Mouse (Mus musculus) thymus, adult 2 months (tissue): ENCODE results near the gene Gm6460. TPM values are rescaled to one million over a fixed set of nuclear protein-coding genes. Genes with fewer than 3 reads are reported as not detected.
"Not testable (repeated sequence)": the region's sequence is repeated elsewhere in the genome, so short reads cannot be mapped to it uniquely, and the experiment has no call there.

Source experiments
- DNase-seq: peaks from one replicate; pipeline ENCODE4 v3.0.0; 2021
- H3K27ac ChIP-seq: fragments of 200-500 bp; 2 replicates; pipeline ENCODE4 v1.5.1; 2012; ENCODE audit warnings: low read length, control low read depth; ENCODE audit not compliant: control insufficient read depth, insufficient read depth
- H3K27me3 ChIP-seq: fragments of 200-500 bp; 2 replicates; pipeline ENCODE4 v1.6.1; 2012; ENCODE audit warnings: mild to moderate bottlenecking, low read length, moderate library complexity, mixed read lengths; ENCODE audit not compliant: control insufficient read depth, insufficient read depth
- H3K36me3 ChIP-seq: fragments of 200-500 bp; 2 replicates; pipeline ENCODE4 v1.6.1; 2012; ENCODE audit warnings: mild to moderate bottlenecking, low read length, moderate library complexity; ENCODE audit not compliant: control insufficient read depth, insufficient read depth
- H3K4me1 ChIP-seq: fragments of 200-500 bp; replicated peaks from 2 replicates; pipeline ENCODE4 v1.6.1; 2012; ENCODE audit warnings: low read length; ENCODE audit not compliant: control insufficient read depth, insufficient read depth
- H3K4me3 ChIP-seq: fragments of 200-500 bp; 2 replicates; pipeline ENCODE4 v1.5.1; 2012; ENCODE audit warnings: mild to moderate bottlenecking, low read length, control low read depth, moderate library complexity; ENCODE audit not compliant: control insufficient read depth, insufficient read depth
- WGBS: fragments of 180-500 bp; shearing (Covaris S2); methylation state at CpG from one replicate; pipeline ENCODE4 v1.1.7; 2018; 5-methylcytosine and 5-hydroxymethylcytosine counted together
- polyA plus RNA-seq: library from polyadenylated mRNA; depleted of rRNA; stranded (reverse); fragments of >200 nt; gene quantifications from 2 replicates; pipeline ENCODE4 v1.2.3, GENCODE M21; 2012; rRNA removed

Gene Gm6460
- 0.08 TPM in 1 of 2 replicates, not detected in the other for polyA plus RNA-seq

- not testable (repeated sequence) for H3K36me3 ChIP-seq, H3K4me1 ChIP-seq, H3K27ac ChIP-seq, H3K27me3 ChIP-seq, H3K4me3 ChIP-seq, DNase-seq
- no CpG with 5 or more reads among the region's 3 CpGs for WGBS
Measured at GRCm38 (mm10) chr5:11594613-11595012, at the start of gene Gm6460. Gene Gm6460 (plus strand): TSS chr5:11594913.

Other genes with a start within 250 kb of the Gm6460 start
- gene Gm8897, start 178.5 kb upstream of the Gm6460 start, polyA plus RNA-seq, result not detected in 2 replicates
- not detected in 2 replicates for gene Gm8906, start 92.2 kb upstream of the Gm6460 start, polyA plus RNA-seq
- gene Gm8922, start 87.0 kb downstream of the Gm6460 start, polyA plus RNA-seq, result not detected in 2 replicates
- 0.18 TPM in 1 of 2 replicates, not detected in the other for gene Gm8926, start 175.6 kb downstream of the Gm6460 start, polyA plus RNA-seq